Mouse (Mus musculus): ENCODE results near the gene Zdhhc4.
A peak's percentile ranks its signal among the peaks of the same experiment; 100 is the strongest.

The Zdhhc4 gene

DNA sequence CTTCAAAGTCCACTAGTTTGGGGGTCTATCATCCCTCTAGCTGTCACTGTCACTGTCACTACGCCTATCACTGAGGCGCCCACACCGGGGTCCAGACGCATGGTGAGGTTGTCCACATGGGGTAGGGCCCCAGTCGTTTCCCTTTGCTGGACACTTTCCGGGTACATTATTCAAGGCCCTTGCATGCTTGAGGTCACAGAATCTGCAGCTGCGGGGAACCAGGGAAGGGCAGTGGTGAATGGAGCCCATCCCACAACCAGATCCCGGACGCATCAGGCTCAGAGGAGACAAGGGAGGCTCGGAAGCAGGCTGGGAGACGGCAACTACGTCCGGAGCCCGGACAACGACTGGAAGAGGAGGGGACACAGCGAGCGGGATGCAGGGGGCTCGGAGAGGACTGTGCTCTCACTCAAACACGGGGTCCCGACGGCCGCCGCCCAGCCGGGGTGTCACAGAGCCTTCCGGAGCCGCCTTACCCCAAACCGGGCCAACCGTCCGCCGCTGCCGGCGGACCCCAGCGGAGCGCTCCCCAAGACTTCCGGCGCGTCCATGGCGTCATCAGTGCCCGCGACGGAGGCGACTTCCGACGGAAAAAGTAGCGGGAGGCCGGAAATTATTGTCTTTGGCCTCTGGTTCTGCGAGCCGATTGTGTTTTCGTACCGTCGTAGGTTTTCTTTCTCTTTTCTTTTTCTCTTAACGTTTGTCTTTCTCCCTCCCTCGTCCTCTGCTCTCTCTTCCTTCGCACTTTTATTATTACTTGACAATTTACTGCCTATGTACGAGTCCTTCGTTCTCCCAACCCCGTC is at the start of gene Zdhhc4:
TSS of gene Zdhhc4 (minus strand) at position 567 of the 806 bp plus-strand sequence.
- DNase-seq (ENCODE audit: extremely low spot score, low spot score), result peak; percentile 89

- DNase-seq (ENCODE audit: extremely low spot score, low spot score), result no peak
Observed at GRCm38 (mm10) chr5:143376156-143376555, 47.1 kb upstream of the Zdhhc4 start.

DNA sequence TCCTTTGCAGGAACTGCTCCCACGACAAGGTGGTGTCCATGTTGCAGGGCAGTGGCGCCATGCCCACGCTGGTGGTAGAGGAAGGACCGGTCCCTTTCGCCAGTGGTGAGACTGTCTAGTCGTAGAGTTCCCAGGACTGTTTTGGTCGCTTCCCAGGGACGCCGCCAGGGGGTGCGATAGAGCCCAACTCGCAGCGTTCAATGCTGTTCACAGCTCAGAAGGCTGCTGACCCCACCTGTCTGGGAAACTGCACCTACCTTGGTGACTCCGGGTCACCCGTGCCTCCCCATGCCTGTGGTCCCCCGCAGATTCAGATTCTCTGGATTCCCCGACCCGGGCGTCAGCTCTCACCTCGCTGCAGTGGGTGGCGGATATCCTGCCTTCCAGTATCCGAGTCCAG is 46.2 kb upstream of the Zdhhc4 start:
- DNase-seq (ENCODE audit: extremely low spot score, low spot score), result peak; percentile 76

DNA sequence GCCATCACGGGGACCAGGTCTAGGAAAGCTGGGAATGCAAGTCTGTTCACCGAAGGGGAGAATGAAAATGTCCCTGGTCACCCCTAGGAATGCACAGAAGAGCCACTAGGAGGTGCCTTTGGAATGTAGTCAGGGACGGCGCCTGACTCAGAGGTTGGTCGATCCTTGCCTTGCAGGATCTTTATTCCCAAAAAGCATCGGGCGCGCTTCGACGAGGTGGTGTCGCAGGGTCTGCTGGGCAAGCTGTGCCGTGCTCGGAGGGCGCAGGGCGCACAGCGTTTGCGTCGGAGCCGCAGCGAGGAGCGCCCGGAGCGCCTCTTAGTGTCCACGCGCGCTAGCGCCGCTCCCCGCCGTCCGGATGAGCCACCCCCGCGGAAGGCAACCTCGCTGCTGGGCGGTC is 43.8 kb upstream of the Zdhhc4 start:
- DNase-seq (ENCODE audit: extremely low spot score, low spot score), result no peak

DNA sequence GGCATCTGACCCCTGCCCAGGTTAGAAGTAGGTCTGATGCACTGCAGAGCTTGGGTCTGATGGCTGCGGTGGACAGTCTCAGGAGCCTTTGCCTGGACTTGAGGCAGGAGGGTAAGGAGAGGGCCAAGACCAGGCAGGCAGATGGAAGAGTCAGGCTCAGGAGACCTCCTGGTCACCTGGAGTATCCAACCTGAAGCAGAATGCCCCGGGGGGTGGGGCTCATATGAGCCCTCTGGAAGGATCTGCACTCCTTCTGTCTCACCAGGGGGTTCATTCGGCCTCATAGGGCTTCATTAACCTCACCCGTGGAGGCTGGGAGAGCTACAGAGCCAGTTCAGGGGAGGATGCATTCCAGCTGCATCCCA is 42.1 kb upstream of the Zdhhc4 start:
- no peak for DNase-seq (ENCODE audit: extremely low spot score, low spot score)

DNA sequence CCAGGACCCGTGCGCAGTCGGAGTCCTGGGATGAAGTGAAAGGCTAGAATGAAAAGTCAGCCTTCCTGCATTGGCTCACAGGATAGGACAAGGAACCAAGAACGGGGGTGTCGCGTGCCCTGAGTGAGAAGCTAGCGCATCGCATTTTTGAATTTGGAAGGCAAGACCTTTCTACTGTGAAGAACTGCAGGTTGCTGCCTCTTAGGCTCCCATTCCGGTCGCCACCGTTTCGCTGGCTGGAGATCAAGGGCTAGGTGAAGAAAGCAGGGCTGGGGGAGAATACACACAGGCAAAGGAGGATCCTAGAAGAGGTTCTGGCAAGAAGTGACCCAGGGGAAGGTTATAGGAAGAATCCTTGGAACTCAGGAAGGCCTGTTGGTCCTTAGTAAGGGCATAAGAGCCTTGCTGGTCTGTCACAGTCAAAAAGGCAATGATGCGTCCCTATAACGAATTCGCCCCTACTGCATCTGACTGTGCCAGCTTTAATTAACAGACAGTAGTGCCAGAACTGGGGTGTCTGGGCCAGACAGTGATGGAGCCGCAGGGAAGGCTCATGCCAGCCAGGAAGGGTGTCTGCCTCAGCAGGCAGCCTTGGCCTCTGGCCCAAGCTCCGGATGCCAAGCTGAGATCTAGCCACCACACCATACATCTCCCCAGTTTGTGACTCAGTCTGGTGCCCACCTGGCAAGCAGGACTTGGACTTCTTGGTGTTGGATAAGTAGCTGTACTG is 41.5 kb upstream of the Zdhhc4 start:
- DNase-seq (ENCODE audit: extremely low spot score, low spot score), result no peak

GRCm38 (mm10) chr5:143369611-143370255 is 40.7 kb upstream of the Zdhhc4 start:
- DNase-seq (ENCODE audit: extremely low spot score, low spot score), result no peak

DNA sequence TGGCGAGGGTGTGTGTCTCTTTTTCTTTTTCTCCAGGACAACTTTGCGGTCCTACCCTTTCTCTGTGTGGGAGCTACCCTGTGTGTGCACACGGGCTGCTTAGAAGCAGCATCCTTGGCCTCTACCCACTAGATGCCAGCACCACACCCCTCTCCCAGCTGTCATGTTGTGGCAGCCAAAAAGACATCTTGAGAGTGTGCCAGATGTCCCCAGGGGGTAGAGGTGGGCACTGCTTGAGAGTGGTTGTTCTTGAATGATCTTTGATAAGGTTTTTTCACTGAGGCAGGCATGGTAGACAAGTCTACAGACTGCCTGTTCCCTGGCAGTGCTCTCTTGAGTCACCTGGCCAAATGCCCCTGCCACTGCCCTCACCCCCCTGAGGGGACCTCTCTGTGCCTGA is 38.9 kb upstream of the Zdhhc4 start:
- no peak for DNase-seq (ENCODE audit: extremely low spot score, low spot score)

DNA sequence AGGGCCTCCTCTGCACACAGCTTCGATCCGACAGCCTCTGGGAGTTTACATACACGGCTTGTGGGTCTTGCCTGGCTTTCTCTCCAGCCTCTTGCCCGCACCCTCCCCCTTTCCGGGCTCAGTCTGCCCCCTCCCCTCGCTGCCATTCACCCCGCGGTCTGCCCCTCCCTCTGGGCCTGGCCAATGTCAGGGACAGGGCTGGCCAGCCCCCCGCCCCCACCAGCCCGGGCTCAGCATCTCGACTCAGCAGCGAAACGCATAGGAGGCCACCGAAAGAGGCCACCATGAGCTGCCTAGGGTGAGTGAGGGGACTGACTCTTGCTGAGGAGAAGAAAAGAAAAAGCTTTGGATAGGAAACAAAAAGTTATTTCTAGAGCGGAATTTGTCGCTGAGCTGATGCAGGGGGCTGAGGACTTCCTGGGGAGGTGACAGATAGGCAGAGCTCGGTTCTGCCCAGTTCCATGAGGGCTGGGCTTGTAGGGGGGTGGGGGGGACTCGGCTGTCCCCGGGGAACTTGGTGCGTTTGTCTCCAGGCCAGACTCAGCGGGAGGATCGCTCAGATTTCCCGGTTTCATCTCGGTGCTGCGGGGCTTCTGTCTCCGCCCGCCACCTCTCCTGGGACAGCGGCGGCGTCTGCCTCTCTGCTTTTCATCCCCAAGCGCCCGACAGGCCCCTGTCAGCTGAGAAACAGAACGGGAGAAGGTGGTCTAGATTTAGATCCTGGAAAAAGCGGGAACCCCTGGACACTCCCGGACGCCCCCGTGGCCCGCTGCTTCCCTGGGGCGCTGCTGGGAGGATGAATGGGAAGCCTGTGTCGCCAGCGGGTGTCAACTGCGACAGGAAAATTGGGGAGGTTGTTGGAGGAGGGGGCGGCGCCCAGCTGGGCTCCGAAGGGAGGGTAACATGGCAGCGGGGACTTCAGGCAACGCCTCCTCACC is 34.9 kb upstream of the Zdhhc4 start:
- peak; percentile 68 for DNase-seq (ENCODE audit: extremely low spot score, low spot score)

GRCm38 (mm10) chr5:143361428-143361827 is 32.4 kb upstream of the Zdhhc4 start:
- DNase-seq (ENCODE audit: extremely low spot score, low spot score), result no peak

DNA sequence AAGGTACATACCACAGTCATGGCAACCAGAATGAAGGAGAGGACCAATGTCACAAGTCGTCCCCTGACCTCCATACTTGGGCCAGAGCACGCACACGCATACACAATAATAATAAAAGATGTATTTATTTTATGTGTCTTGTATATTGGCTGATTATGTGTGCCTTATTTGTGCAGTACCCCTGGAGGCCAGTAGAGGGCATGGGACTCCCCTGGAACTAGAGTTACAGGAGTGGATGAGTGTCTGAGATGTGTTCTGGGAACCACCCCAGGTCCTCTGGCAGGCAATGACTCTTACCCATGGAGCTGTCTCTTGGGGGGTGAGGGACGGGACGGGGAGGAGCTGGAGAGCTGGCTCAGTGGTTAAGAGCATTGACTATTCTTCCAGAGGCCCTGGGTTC is 30.9 kb upstream of the Zdhhc4 start:
- no peak for DNase-seq (ENCODE audit: extremely low spot score, low spot score)

DNA sequence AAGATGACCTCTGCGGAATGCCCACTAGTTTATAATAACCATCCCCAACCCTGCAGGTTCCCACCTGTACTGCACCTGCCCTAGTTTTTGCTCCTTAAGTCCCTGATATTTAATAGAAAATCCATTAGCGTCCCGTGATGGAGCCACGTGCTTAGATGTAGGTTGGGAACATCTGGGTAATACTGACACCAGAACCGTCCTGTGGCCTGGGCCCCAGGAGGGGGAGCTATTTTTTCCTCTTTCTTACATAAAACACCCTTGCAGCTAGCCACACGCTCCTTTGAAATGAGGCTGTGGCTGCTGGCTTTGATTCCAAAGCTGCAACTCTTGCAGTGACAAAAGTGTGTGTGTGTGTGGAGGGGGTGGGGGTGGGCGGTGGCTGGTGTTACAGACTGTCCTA is 30.2 kb upstream of the Zdhhc4 start:
- DNase-seq (ENCODE audit: extremely low spot score, low spot score), result no peak

- no peak for DNase-seq (ENCODE audit: extremely low spot score, low spot score)
Observed at GRCm38 (mm10) chr5:143357564-143357963, 28.5 kb upstream of the Zdhhc4 start.

DNA sequence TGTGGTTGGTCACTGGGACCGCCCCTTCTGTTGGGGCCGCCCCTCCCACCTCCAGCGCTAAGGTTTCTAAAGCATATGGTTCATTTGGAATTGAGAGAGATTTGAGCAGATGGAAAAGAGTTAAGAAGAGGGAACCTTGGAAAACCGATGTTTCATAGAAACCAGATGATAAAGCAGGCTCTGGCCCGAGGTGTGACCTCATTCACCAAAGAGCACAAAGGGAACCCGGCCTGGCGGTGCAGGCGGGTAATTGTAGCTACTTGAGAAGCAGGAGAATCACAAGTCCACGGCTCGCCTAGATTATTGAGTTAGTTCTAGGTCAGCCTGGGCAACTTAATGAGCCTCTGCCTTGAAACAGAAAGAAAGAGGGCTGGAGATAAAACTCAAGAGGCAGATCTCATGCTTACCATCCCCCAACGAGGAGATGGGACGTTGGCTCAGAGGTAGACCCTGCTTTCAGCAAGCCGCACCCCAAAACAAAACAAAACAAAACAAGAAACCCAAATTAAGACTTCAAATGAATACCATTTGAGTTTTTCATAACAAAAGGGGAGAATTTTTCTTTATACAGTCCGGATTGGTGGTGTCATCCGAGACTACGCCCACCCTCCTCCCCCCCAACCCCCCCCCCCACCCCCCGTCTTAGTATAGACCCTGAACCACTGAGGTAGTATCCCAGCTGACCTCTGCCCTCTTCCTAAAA is 27.8 kb upstream of the Zdhhc4 start, which contains the start of gene Grid2ip:
TSS of gene Grid2ip (plus strand) at position 653 of the 703 bp plus-strand sequence.
- DNase-seq (ENCODE audit: extremely low spot score, low spot score), result no peak

DNA sequence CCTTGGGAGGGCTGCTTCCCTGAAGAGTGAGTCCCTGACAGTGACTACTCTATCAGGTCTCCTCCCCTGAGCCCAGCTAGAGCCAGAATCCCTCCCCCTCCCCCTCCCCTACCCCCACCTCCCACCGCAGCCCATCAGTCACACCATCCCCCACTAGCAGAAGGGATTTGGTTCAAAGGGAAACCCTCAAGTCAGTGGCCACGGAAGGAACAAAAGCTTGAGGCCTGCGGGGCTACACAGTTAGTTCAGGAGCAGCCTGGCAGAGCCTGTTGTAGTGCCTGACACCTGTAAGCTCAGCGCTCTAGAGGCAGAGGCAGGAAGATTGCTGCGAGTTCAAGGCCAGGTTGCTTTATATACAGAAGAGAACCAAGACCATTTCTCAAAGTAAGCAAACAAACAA is 27.0 kb upstream of the Zdhhc4 start:
- no peak for DNase-seq (ENCODE audit: extremely low spot score, low spot score)

DNA sequence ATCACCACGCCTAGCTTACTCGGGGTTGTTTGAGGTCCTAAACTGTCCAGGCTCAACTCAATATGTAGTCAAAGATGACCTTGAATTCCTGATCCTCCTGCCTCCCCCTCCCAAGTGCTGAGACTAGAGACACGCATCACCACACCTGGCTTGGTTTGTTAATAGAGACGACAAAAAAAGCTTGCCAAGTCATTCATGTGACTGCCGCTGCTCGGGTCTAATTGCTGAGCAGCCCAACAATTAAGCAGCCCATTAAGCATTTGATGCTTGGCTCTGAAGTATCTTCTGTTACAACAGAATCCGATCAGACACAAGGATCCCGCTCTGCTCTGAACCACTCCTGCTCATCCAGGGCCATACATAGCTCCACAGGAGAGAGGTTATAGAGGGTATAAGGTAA is 17.3 kb upstream of the Zdhhc4 start:
- DNase-seq (ENCODE audit: extremely low spot score, low spot score), result no peak

DNA sequence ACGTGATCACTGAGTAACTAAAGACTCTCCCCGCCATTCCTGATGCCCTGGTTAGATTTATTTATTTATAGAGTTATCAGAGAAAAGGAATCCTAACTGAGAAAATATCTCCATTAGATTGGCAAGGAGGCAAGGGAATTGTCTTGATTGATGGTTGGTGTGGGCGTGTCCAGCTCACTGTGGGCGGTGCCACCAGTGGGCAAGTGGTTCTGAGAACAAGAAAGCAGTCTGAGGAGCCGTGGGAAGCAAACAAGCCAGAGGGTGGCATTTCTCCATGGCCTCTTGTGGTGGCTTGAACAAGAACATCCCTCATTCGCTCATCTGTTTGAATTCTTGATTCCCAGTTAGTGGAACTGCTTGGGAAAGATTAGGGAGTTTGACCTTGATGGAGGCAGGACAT is 10.5 kb upstream of the Zdhhc4 start:
- no peak for DNase-seq (ENCODE audit: extremely low spot score, low spot score)

- DNase-seq (ENCODE audit: extremely low spot score, low spot score), result no peak
Observed at GRCm38 (mm10) chr5:143336559-143336958, 7.5 kb upstream of the Zdhhc4 start.

DNA sequence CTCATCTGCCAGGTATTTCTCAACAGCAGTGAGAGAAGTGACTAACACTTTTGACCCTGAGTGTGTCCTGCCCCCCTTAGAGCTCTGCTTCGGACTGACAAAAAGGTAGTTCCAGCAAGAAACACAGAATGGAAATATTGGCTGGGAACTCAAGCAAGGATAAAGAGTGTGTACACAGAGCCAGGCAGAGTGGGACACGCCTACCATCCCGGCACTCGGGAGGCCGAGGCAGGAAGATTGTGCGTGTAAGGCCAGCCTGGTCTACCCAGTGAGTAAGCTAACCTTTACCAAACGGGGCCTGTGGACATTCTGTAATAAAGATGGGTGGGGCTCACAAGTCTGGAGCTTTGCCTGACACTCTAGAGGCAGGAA is 6.0 kb upstream of the Zdhhc4 start:
- DNase-seq (ENCODE audit: extremely low spot score, low spot score), result no peak

GRCm38 (mm10) chr5:143334418-143335088 is 5.5 kb upstream of the Zdhhc4 start:
- DNase-seq (ENCODE audit: extremely low spot score, low spot score), result no peak
